8 mouse cellular contexts compared by ENCODE assay signal in genomic region chr4:122884481-122885340, GRCm38 (mm10). TPM values are rescaled to one million over a fixed set of nuclear protein-coding genes. Genes with fewer than 3 reads are reported as not detected.
DNase-seq lines count a peak whose midpoint lies in the region; ATAC-seq and TF ChIP-seq lines count a peak whose summit lies in the region.

No protein-coding gene starts in this region.

- TF ChIP-seq EP300 in ES-Bruce4 (IDR thresholded peaks at IDR 0.05; ENCODE audit: insufficient read depth, low read depth, low read length), result no peak

- 29% methylated on average over 12 of the region's 12 CpGs for WGBS in intestine, embryonic 16.5 days
- 2% methylated on average over 12 of the region's 12 CpGs for WGBS in lung, adult 2 months
- 33% methylated on average over 12 of the region's 12 CpGs for WGBS in stomach, embryonic 14.5 days

- H3K9ac ChIP-seq in ES-Bruce4 (ENCODE audit: low read depth, poor library complexity, severe bottlenecking), result peak overlapping the region; percentile 93
- peak overlapping the region; percentile 91 for H3K9ac ChIP-seq in intestine, embryonic 16.5 days (ENCODE audit: low read depth, low read length)
- peak overlapping the region; percentile 78 for H3K9ac ChIP-seq in stomach, embryonic 14.5 days (replicated peaks; ENCODE audit: low read depth, low read length)

- peak; percentile 76 for DNase-seq in 416B (ENCODE audit: low read depth)
- DNase-seq in fibroblast of lung, adult 2 months (ENCODE audit: low read depth), result peak; percentile 74
- no peak for DNase-seq in lung, adult 2 months
- no peak for DNase-seq in layer of hippocampus, adult 9-11 months
- DNase-seq in layer of hippocampus, postnatal 36 days, result no peak

- H3K4me1 ChIP-seq in ES-Bruce4 (ENCODE audit: control insufficient read depth, insufficient read depth, low read length), result no peaks in the 10 kb centered on the region
- H3K4me1 ChIP-seq in intestine, embryonic 16.5 days (ENCODE audit: control insufficient read depth, insufficient read depth, low read length), result peaks cover 20% of the 10 kb centered on the region
- peaks cover 13% of the 10 kb centered on the region for H3K4me1 ChIP-seq in lung, adult 2 months (ENCODE audit: control insufficient read depth, insufficient read depth, low read length)
- peaks cover 14% of the 10 kb centered on the region for H3K4me1 ChIP-seq in stomach, embryonic 14.5 days (ENCODE audit: control insufficient read depth, insufficient read depth, low read length)

- peak overlapping the region; percentile 89 for H3K4me3 ChIP-seq in ES-Bruce4 (ENCODE audit: low read depth, low read length)
- peak overlapping the region; percentile 83 for H3K4me3 ChIP-seq in intestine, embryonic 16.5 days (ENCODE audit: low read length)
- H3K4me3 ChIP-seq in lung, adult 2 months (replicated peaks; ENCODE audit: extremely low read depth, low read depth, low read length), result peak overlapping the region; percentile 84
- H3K4me3 ChIP-seq in stomach, embryonic 14.5 days (ENCODE audit: low read depth, low read length), result peak overlapping the region; percentile 84

- no peaks in the 10 kb centered on the region for H3K9me3 ChIP-seq in ES-Bruce4 (replicated peaks; ENCODE audit: control insufficient read depth, insufficient read depth, low read length, poor library complexity, severe bottlenecking)
- H3K9me3 ChIP-seq in intestine, embryonic 16.5 days (ENCODE audit: control insufficient read depth, low read length), result no peaks in the 10 kb centered on the region
- H3K9me3 ChIP-seq in stomach, embryonic 14.5 days (ENCODE audit: control insufficient read depth, low read depth, low read length), result no peaks in the 10 kb centered on the region

- no peak for TF ChIP-seq CTCF in ES-Bruce4 (IDR thresholded peaks at IDR 0.05; ENCODE audit: low read depth, low read length)
- TF ChIP-seq CTCF in lung, adult 2 months (IDR thresholded peaks at IDR 0.05; ENCODE audit: insufficient read depth, low read length), result no peak

- no peaks in the 10 kb centered on the region for H3K36me3 ChIP-seq in ES-Bruce4 (ENCODE audit: control insufficient read depth, insufficient read depth, low read length, poor library complexity, severe bottlenecking)
- H3K36me3 ChIP-seq in intestine, embryonic 16.5 days (ENCODE audit: control insufficient read depth, insufficient read depth, low read length), result no peaks in the 10 kb centered on the region
- H3K36me3 ChIP-seq in stomach, embryonic 14.5 days (ENCODE audit: control insufficient read depth, insufficient read depth, low read length), result no peaks in the 10 kb centered on the region

- no peak overlapping the region for H3K27ac ChIP-seq in ES-Bruce4 (ENCODE audit: insufficient read depth, low read length)
- peak overlapping the region; percentile 81; the same call in 1 of the 2 replicates for H3K27ac ChIP-seq in intestine, embryonic 16.5 days (ENCODE audit: low read length)
- H3K27ac ChIP-seq in stomach, embryonic 14.5 days (ENCODE audit: low read length), result peak overlapping the region; percentile 100; the same call in 1 of the 2 replicates

- TF ChIP-seq POLR2A in ES-Bruce4 (IDR thresholded peaks at IDR 0.05; ENCODE audit: insufficient read depth, low read length), result no peak
- no peak for TF ChIP-seq POLR2A in lung, adult 2 months (IDR thresholded peaks at IDR 0.05; ENCODE audit: borderline replicate concordance, extremely low read depth, low read depth, low read length)

- peak overlapping the region; percentile 80 for H3K4me2 ChIP-seq in intestine, embryonic 16.5 days (ENCODE audit: low read depth, low read length)
- peak overlapping the region; percentile 60 for H3K4me2 ChIP-seq in stomach, embryonic 14.5 days (replicated peaks; ENCODE audit: low read depth, low read length)

- H3K27me3 ChIP-seq in ES-Bruce4 (ENCODE audit: control insufficient read depth, insufficient read depth, low read length, poor library complexity, severe bottlenecking), result no peaks in the 10 kb centered on the region
- no peaks in the 10 kb centered on the region for H3K27me3 ChIP-seq in intestine, embryonic 16.5 days (replicated peaks; ENCODE audit: control insufficient read depth, insufficient read depth, low read length)
- no peaks in the 10 kb centered on the region for H3K27me3 ChIP-seq in stomach, embryonic 14.5 days (ENCODE audit: control insufficient read depth, insufficient read depth, low read length)

- ATAC-seq in intestine, embryonic 16.5 days, result no peak
- ATAC-seq in stomach, embryonic 14.5 days (ENCODE audit: insufficient number of reproducible peaks, insufficient read depth, low FRiP score, low read depth), result no peak

RNA-seq across cellular contexts. Expression of gene Cap1, which starts 1.1 kb away (rescaled TPM):
- 183 and 192 TPM in 2 replicates for polyA plus RNA-seq in ES-Bruce4 (2011; ENCODE audit: insufficient read depth, insufficient read length, low read depth, missing spikeins)
- 86.4 and 91.1 TPM in 2 replicates for polyA plus RNA-seq in intestine, embryonic 16.5 days (2015; fragmentation: Nextera tagmentation; extraction: Ambion mirVana)
- 101 and 124 TPM in 2 replicates for polyA plus RNA-seq in lung, adult 2 months (2012; rRNA removed)
- polyA plus RNA-seq in stomach, embryonic 14.5 days (2014; fragmentation: Nextera tagmentation; extraction: Ambion mirVana), result 84.3 and 89.9 TPM in 2 replicates
- 100 to 1,000 TPM; 305 to 314 TPM for total RNA-seq in layer of hippocampus, postnatal 36 days (2021)

RNA-seq across cellular contexts. Expression of gene Ppt1, which starts 48.7 kb away (rescaled TPM):
- 19.3 and 19.9 TPM in 2 replicates for polyA plus RNA-seq in ES-Bruce4 (2011; ENCODE audit: insufficient read depth, insufficient read length, low read depth, missing spikeins)
- polyA plus RNA-seq in intestine, embryonic 16.5 days (2015; fragmentation: Nextera tagmentation; extraction: Ambion mirVana), result 79.3 and 81.0 TPM in 2 replicates
- 35.2 and 43.6 TPM in 2 replicates for polyA plus RNA-seq in lung, adult 2 months (2012; rRNA removed)
- polyA plus RNA-seq in stomach, embryonic 14.5 days (2014; fragmentation: Nextera tagmentation; extraction: Ambion mirVana), result 86.5 and 100 TPM in 2 replicates
- total RNA-seq in layer of hippocampus, postnatal 36 days (2021), result 10 to 100 TPM; 81.6 to 82.9 TPM

Comparison
In these comparisons a context has a peak if more than half of its experiments do, and no peak if none do; other contexts are left out.
1. DNase-seq: peak in 416B (single experiment) and fibroblast of lung, adult 2 months (single experiment); none in lung, adult 2 months (single experiment), layer of hippocampus, adult 9-11 months (single experiment) and layer of hippocampus, postnatal 36 days (0 of 2).
2. Peak in every context shown above with its lines, with median percentiles within 50 percentile points of each other: H3K4me3 ChIP-seq and H3K9ac ChIP-seq.